Mouse (Mus musculus) intestine, postnatal 0 days (tissue): Measurements from ENCODE around the gene Rmdn2. TPM values are rescaled to one million over a fixed set of nuclear protein-coding genes. Genes with fewer than 3 reads are reported as not detected.

Source experiments
- ATAC-seq: fragments of 200-750 bp; cut with Nextera tagmentation; 2 replicates; pipeline ENCODE4 v1.8.0; 2017; ENCODE audit warnings: mild to moderate bottlenecking, moderate TSS enrichment, moderate library complexity
- H3K27ac ChIP-seq: fragments of 300-500 bp; sonication (generic); 2 replicates; pipeline ENCODE4 v1.5.1; 2014; ENCODE audit warnings: mild to moderate bottlenecking, low read depth, low read length, moderate library complexity
- H3K27me3 ChIP-seq: fragments of 300-500 bp; sonication (generic); replicated peaks from 2 replicates; pipeline ENCODE4 v1.6.1; 2014; ENCODE audit warnings: low read length, mixed read lengths; ENCODE audit not compliant: control insufficient read depth, insufficient read depth
- H3K36me3 ChIP-seq: fragments of 300-500 bp; sonication (generic); 2 replicates; pipeline ENCODE4 v1.6.1; 2014; ENCODE audit warnings: mild to moderate bottlenecking, moderate library complexity; ENCODE audit not compliant: control insufficient read depth, insufficient read depth
- H3K4me1 ChIP-seq: fragments of 300-500 bp; sonication (generic); replicated peaks from 2 replicates; pipeline ENCODE4 v1.6.1; 2014; ENCODE audit warnings: antibody characterized with exemption, low read length, mixed read lengths; ENCODE audit not compliant: control insufficient read depth, insufficient read depth
- H3K4me2 ChIP-seq: fragments of 300-500 bp; sonication (generic); replicated peaks from 2 replicates; pipeline ENCODE4 v1.6.1; 2014; ENCODE audit warnings: low read depth, mild to moderate bottlenecking, moderate library complexity
- H3K4me3 ChIP-seq: fragments of 300-500 bp; sonication (generic); 2 replicates; pipeline ENCODE4 v1.5.1; 2014; ENCODE audit warnings: low read depth, low read length
- H3K9ac ChIP-seq: fragments of 300-500 bp; sonication (generic); 2 replicates; pipeline ENCODE4 v1.6.1; 2014; ENCODE audit warnings: mild to moderate bottlenecking, low read depth, low read length
- H3K9me3 ChIP-seq: fragments of 300-500 bp; sonication (generic); 2 replicates; pipeline ENCODE4 v1.6.1; 2016; ENCODE audit warnings: mixed run types; ENCODE audit not compliant: control insufficient read depth
- CTCF ChIP-seq: sonication (generic); IDR thresholded peaks from 2 replicates; pipeline ENCODE4 v1.5.1; 2016; ENCODE audit warnings: low read depth, mild to moderate bottlenecking, control low read depth, antibody characterized with exemption, moderate library complexity
- WGBS: fragments of 180-500 bp; shearing (Covaris S2); extraction: QIAGEN DNeasy Blood & Tissue Kit; methylation state at CpG from one replicate; pipeline ENCODE4 v1.1.7; 2014; 5-methylcytosine and 5-hydroxymethylcytosine counted together
- polyA plus RNA-seq: library from polyadenylated mRNA; unstranded; fragments of >200 nt; fragmentation: Nextera tagmentation; extraction: Ambion mirVana; gene quantifications from 2 replicates; pipeline ENCODE4 v1.2.1, GENCODE M21; 2015

Rmdn2 gene
- polyA plus RNA-seq: 13.4 and 14.1 TPM in 2 replicates

- H3K4me1 ChIP-seq: peaks cover 8% of the 10 kb centered on the region; the same call in 1 of the 2 replicates
- H3K4me3 ChIP-seq: no peak within 1 kb of the TSS
- no peak within 1 kb of the TSS for H3K4me2 ChIP-seq
- no peak within 1 kb of the TSS for H3K27ac ChIP-seq
- H3K9me3 ChIP-seq: no peaks in the 10 kb centered on the region
- H3K36me3 ChIP-seq: no peaks in the 10 kb centered on the region
- H3K9ac ChIP-seq: no peak within 1 kb of the TSS
- H3K27me3 ChIP-seq: no peaks in the 10 kb centered on the region
- no peak for TF ChIP-seq CTCF
- WGBS: 91% methylated on average over 4 of the region's 4 CpGs
- no peak for ATAC-seq
These were observed at the start of gene Rmdn2 for GRCm38 (mm10) chr17:79611545-79611944. TSS of gene Rmdn2 (plus strand) at chr17:79611863.

GRCm38 (mm10) chr17:79563067-79563620, 48.5 kb upstream of the Rmdn2 start:
- H3K4me1 ChIP-seq: no peaks in the 10 kb centered on the region
- no peak overlapping the region for H3K27ac ChIP-seq
- WGBS: 52% methylated on average over 7 of the region's 7 CpGs
- peaks cover 12% of the 10 kb centered on the region for H3K9me3 ChIP-seq
- no peaks in the 10 kb centered on the region for H3K27me3 ChIP-seq
- H3K9ac ChIP-seq: no peak overlapping the region
- no peak for TF ChIP-seq CTCF
- no peaks in the 10 kb centered on the region for H3K36me3 ChIP-seq
- ATAC-seq: no peak
- no peak overlapping the region for H3K4me3 ChIP-seq
- H3K4me2 ChIP-seq: no peak overlapping the region

GRCm38 (mm10) chr17:79563721-79564120, 47.9 kb upstream of the Rmdn2 start:
- no peak overlapping the region for H3K4me3 ChIP-seq
- no peak overlapping the region for H3K27ac ChIP-seq
- TF ChIP-seq CTCF: no peak
- peaks cover 12% of the 10 kb centered on the region for H3K9me3 ChIP-seq
- H3K4me1 ChIP-seq: no peaks in the 10 kb centered on the region
- WGBS: 45% methylated on average over 2 of the region's 2 CpGs
- H3K4me2 ChIP-seq: no peak overlapping the region
- ATAC-seq: no peak
- H3K9ac ChIP-seq: no peak overlapping the region
- no peaks in the 10 kb centered on the region for H3K36me3 ChIP-seq
- H3K27me3 ChIP-seq: no peaks in the 10 kb centered on the region

- Histone ChIP-seq H3K27me3 (no peaks in the 10 kb centered on the region), H3K27ac (no peak overlapping the region), H3K4me2 (no peak overlapping the region), H3K9me3 (0 out of 2 replicates have a peak, but pooled peaks cover 4% of the 10 kb centered on the region), H3K4me3 (no peak overlapping the region), H3K4me1 (no peaks in the 10 kb centered on the region), H3K36me3 (no peaks in the 10 kb centered on the region), H3K9ac (no peak overlapping the region)
- no peak for TF ChIP-seq CTCF
- 40% methylated on average over 9 of the region's 9 CpGs for WGBS
- ATAC-seq: no peak
These were observed 46.3 kb upstream of the Rmdn2 start for GRCm38 (mm10) chr17:79565241-79565961.

- Histone ChIP-seq H3K9me3 (no peaks in the 10 kb centered on the region), H3K9ac (no peak overlapping the region), H3K4me3 (no peak overlapping the region), H3K27ac (no peak overlapping the region), H3K27me3 (no peaks in the 10 kb centered on the region), H3K4me2 (no peak overlapping the region), H3K36me3 (no peaks in the 10 kb centered on the region), H3K4me1 (no peaks in the 10 kb centered on the region)
- WGBS: 87% methylated on average over 1 of the region's 1 CpGs
- ATAC-seq: no peak
- TF ChIP-seq CTCF: peak; percentile 64
These were observed 43.3 kb upstream of the Rmdn2 start for GRCm38 (mm10) chr17:79568401-79568800.

- no peak for ATAC-seq
- Histone ChIP-seq H3K27me3 (no peaks in the 10 kb centered on the region), H3K36me3 (no peaks in the 10 kb centered on the region), H3K27ac (no peak overlapping the region), H3K9ac (no peak overlapping the region), H3K4me2 (no peak overlapping the region), H3K4me1 (no peaks in the 10 kb centered on the region), H3K9me3 (no peaks in the 10 kb centered on the region), H3K4me3 (no peak overlapping the region)
- 56% methylated on average over 7 of the region's 7 CpGs for WGBS
- no peak for TF ChIP-seq CTCF
These were observed 33.3 kb upstream of the Rmdn2 start for GRCm38 (mm10) chr17:79578328-79578727.
